Mouse (Mus musculus) heart, embryonic 12.5 days (tissue): ENCODE measurements at regions not wholly inside any gene's neighbourhood (a gene's known extent, or its start where the extent isn't known, plus 50 kb on each side); places are given as distances from the start of the nearest gene placed in this dataset.

Experiments used
- ATAC-seq: fragments of 200-750 bp; cut with Nextera tagmentation; 2 replicates; pipeline ENCODE4 v1.8.0; 2017; ENCODE audit warnings: moderate TSS enrichment, moderate library complexity; ENCODE audit not compliant: insufficient number of reproducible peaks, low FRiP score
- H3K27ac ChIP-seq: fragments of 300-500 bp; sonication (generic); 2 replicates; pipeline ENCODE4 v1.5.1; 2016; ENCODE audit warnings: mild to moderate bottlenecking, moderate library complexity; ENCODE audit not compliant: poor library complexity, severe bottlenecking
- H3K27me3 ChIP-seq: fragments of 300-500 bp; sonication (generic); replicated peaks from 2 replicates; pipeline ENCODE4 v1.6.1; 2016; ENCODE audit warnings: mild to moderate bottlenecking, moderate library complexity
- H3K36me3 ChIP-seq: fragments of 300-500 bp; sonication (generic); 2 replicates; pipeline ENCODE4 v1.6.1; 2016; ENCODE audit warnings: mild to moderate bottlenecking, moderate library complexity
- H3K4me1 ChIP-seq: fragments of 300-500 bp; sonication (generic); replicated peaks from 2 replicates; pipeline ENCODE4 v1.6.1; 2016; ENCODE audit warnings: mild to moderate bottlenecking
- H3K4me2 ChIP-seq: fragments of 300-500 bp; sonication (generic); 2 replicates; pipeline ENCODE4 v1.6.1; 2016; ENCODE audit warnings: mild to moderate bottlenecking, moderate library complexity
- H3K4me3 ChIP-seq: fragments of 300-500 bp; sonication (generic); 2 replicates; pipeline ENCODE4 v1.5.1; 2016; ENCODE audit warnings: mild to moderate bottlenecking
- H3K9ac ChIP-seq: fragments of 300-500 bp; sonication (generic); 2 replicates; pipeline ENCODE4 v1.6.1; 2016; ENCODE audit warnings: mild to moderate bottlenecking, moderate library complexity
- H3K9me3 ChIP-seq: fragments of 300-500 bp; sonication (generic); replicated peaks from 2 replicates; pipeline ENCODE4 v1.6.1; 2016; ENCODE audit warnings: mild to moderate bottlenecking, moderate library complexity
- WGBS: fragments of 180-500 bp; shearing (Covaris S2); methylation state at CpG from one replicate; pipeline ENCODE4 v1.1.7; 2016; 5-methylcytosine and 5-hydroxymethylcytosine counted together

DNA sequence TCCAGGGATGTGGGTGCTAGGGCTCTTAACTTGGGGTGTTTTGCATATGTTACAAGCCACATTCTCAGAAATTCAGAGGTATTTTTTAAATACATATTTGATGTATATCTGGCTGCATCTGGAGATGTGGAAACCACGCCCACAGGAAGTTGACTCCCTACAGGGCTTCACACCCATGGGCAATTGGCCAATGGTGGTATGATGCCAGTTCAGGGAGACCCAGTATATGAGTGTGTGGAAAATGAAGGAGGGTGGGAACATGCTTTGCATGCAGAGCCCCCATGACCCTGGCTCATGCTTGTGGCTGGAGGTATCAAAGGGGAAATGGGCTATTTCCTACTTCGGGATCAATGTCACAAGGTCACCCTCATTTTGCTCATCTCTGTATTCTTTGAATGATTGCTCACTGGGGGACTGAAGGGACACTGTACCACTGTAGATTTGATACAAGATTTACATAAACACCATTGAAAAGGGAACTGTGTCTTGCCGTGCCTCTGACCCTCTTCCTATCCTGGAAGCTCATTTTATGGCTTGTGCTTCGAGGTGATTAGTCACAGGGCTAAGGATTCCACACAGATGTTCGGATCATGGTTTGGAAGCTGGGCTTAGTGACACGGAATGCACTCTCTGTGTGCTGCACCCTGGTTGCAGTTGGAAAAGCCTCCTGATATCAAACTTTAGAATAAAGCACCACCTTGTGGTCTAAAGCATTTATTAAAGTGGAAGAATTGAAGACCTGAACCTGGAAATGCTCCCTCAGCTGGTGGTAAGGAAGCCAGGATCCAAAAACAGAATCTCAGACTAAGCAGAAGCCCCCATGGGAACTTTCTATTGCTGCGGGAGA, 56.8 kb upstream of the Edn1 start:
- Histone ChIP-seq H3K36me3 (no peaks in the 10 kb centered on the region), H3K9me3 (no peaks in the 10 kb centered on the region), H3K27ac (no peak overlapping the region), H3K4me1 (peaks cover 24% of the 10 kb centered on the region), H3K27me3 (no peaks in the 10 kb centered on the region), H3K4me2 (no peak overlapping the region), H3K9ac (no peak overlapping the region), H3K4me3 (no peak overlapping the region)
- 0 out of 2 replicates have a peak, but pooled peaks have one; percentile 11 for ATAC-seq
- 48% methylated on average over 7 of the region's 7 CpGs for WGBS

DNA sequence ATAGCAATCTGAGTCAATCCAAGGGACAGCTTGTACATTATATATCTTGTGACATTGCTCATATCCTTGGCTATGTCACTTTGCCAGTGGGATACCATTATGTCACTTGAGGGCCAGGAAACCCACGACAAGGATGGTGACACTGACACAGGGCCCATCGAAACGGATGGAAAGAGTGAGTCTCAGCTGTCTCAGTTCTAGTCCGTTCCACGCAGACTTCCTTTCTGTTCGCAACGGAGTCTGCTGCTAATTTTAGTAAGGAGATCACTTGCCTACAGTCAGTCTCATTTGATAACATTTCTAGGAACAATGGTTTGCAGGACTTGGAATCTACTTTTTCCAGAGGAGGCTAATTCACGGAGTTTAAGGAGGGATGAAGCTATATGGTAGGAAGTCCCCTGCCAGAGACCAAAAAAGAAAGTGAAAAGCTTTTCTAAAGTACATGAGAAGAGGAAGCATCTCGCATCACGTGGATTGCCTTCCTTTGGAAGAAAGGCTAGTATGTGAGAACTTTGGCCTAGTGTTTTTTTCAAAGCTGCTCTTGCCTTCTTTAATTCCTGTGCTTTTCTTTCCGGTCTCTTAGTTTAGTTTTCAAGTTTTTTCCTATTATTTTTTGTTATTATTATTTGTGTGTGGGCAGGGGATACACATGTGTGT, 55.4 kb upstream of the Edn1 start:
- Histone ChIP-seq H3K4me1 (peaks cover 24% of the 10 kb centered on the region), H3K4me3 (no peak overlapping the region), H3K27ac (0 out of 2 replicates have a peak overlapping the region, but pooled peaks have one; percentile 52), H3K9me3 (no peaks in the 10 kb centered on the region), H3K27me3 (no peaks in the 10 kb centered on the region), H3K4me2 (no peak overlapping the region), H3K36me3 (no peaks in the 10 kb centered on the region), H3K9ac (no peak overlapping the region)
- WGBS: 29% methylated on average over 11 of the region's 11 CpGs
- peak; percentile 45; the same call in 1 of the 2 replicates for ATAC-seq
